Mouse (Mus musculus) kidney, adult 2 months (tissue): ENCODE measurements around the gene Tmem130.

Experiments used
- CTCF ChIP-seq: fragments of 200-500 bp; conservative IDR thresholded peaks from 2 replicates; pipeline ENCODE4 v1.5.1; 2011; ENCODE audit warnings: low read depth, mild to moderate bottlenecking, control low read depth, low read length, moderate library complexity, mixed read lengths; ENCODE audit not compliant: insufficient read depth, insufficient read length
- POLR2A ChIP-seq: fragments of 200-500 bp; IDR thresholded peaks from one replicate; pipeline ENCODE4 v1.6.1; 2011; ENCODE audit warnings: low read depth, low read length, control low read depth

- TF ChIP-seq POLR2A (no peak), CTCF (no peak)
Observed at GRCm38 (mm10) chr5:144766026-144766425, 4.4 kb upstream of the Tmem130 start.
